Mouse (Mus musculus): ENCODE results near the gene Ralbp1. TPM values are rescaled to one million over a fixed set of nuclear protein-coding genes. Genes with fewer than 3 reads are reported as not detected.

Ralbp1 gene
- polyA plus RNA-seq, 1 experiment from 2014 or later = 43.9 TPM

DNA sequence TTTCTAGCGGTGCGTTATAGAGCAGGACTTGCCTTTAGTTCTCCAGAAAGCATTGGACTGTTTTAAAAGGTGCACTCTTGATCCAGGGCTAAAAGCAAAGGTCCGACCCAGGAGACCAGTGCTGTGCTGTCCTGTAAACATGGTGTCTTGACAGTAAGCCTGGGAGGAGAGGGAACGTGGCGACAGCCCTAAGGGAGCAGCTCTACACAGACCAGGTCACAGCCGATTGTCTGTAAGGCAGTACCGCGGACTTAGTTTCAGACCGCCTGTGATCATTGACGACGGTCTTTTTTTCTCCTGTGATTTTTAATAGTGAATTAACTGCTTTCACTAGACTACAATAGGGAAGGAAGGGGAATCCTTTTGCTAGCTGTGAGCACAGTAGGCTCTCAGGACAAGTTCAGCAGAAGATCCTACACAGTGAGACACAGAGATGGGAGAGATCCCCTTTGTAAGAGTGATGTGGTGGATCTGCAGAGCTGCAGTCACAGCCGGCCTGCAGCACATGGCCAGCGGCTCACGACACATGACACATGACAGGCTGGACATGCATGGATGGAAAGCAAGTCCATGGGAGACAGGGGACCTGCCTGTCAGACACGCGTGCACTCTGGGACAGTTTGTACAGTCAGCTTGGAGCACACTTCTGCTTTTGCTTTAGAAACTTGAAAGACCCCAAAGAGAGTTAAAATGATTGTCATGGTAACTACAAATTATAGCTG is 58.3 kb downstream of the Ralbp1 start:
- Histone ChIP-seq H3K4me2 (no peak overlapping the region), H3K4me1 (0 out of 2 replicates have a peak, but pooled peaks cover 3% of the 10 kb centered on the region), H3K9ac (no peak overlapping the region), H3K9me3 (no peaks in the 10 kb centered on the region), H3K36me3 (peaks cover 85% of the 10 kb centered on the region), H3K27ac (replicated peaks) (no peak overlapping the region), H3K27me3 (replicated peaks) (no peaks in the 10 kb centered on the region), H3K4me3 (no peak overlapping the region)
- WGBS = 81% methylated on average over 16 of the region's 16 CpGs
- no peak for ATAC-seq (ENCODE audit: extremely low read depth, insufficient number of reproducible peaks, low FRiP score, low TSS enrichment)

GRCm38 (mm10) chr17:65826257-65826656 is 59.3 kb downstream of the Ralbp1 start:
- no peaks in the 10 kb centered on the region for H3K27me3 ChIP-seq (replicated peaks)
- H3K36me3 ChIP-seq = peaks cover 85% of the 10 kb centered on the region
- no peak overlapping the region for H3K9ac ChIP-seq
- H3K4me2 ChIP-seq = no peak overlapping the region
- WGBS = 66% methylated on average over 9 of the region's 9 CpGs
- 0 out of 2 replicates have a peak, but pooled peaks cover 2% of the 10 kb centered on the region for H3K4me1 ChIP-seq
- ATAC-seq (ENCODE audit: extremely low read depth, insufficient number of reproducible peaks, low FRiP score, low TSS enrichment) = no peak
- H3K27ac ChIP-seq (replicated peaks) = no peak overlapping the region
- no peaks in the 10 kb centered on the region for H3K9me3 ChIP-seq
- H3K4me3 ChIP-seq = no peak overlapping the region

- H3K9ac ChIP-seq = no peak overlapping the region
- peaks cover 17% of the 10 kb centered on the region for H3K4me1 ChIP-seq
- peaks cover 75% of the 10 kb centered on the region for H3K36me3 ChIP-seq
- ATAC-seq (ENCODE audit: extremely low read depth, insufficient number of reproducible peaks, low FRiP score, low TSS enrichment) = no peak
- H3K27ac ChIP-seq (replicated peaks) = no peak overlapping the region
- no peaks in the 10 kb centered on the region for H3K9me3 ChIP-seq
- WGBS = 79% methylated on average over 10 of the region's 10 CpGs
- no peak overlapping the region for H3K4me2 ChIP-seq
- H3K27me3 ChIP-seq (replicated peaks) = no peaks in the 10 kb centered on the region
- no peak overlapping the region for H3K4me3 ChIP-seq
These were observed 61.4 kb downstream of the Ralbp1 start for GRCm38 (mm10) chr17:65824246-65824645.

GRCm38 (mm10) chr17:65822423-65822822 is 63.2 kb downstream of the Ralbp1 start:
- Histone ChIP-seq H3K4me3 (no peak overlapping the region), H3K9me3 (no peaks in the 10 kb centered on the region), H3K9ac (no peak overlapping the region), H3K27me3 (replicated peaks) (no peaks in the 10 kb centered on the region), H3K36me3 (peaks cover 71% of the 10 kb centered on the region), H3K4me2 (no peak overlapping the region), H3K27ac (replicated peaks) (no peak overlapping the region), H3K4me1 (peaks cover 23% of the 10 kb centered on the region)
- 89% methylated on average over 5 of the region's 5 CpGs for WGBS
- no peak for ATAC-seq (ENCODE audit: extremely low read depth, insufficient number of reproducible peaks, low FRiP score, low TSS enrichment)

DNA sequence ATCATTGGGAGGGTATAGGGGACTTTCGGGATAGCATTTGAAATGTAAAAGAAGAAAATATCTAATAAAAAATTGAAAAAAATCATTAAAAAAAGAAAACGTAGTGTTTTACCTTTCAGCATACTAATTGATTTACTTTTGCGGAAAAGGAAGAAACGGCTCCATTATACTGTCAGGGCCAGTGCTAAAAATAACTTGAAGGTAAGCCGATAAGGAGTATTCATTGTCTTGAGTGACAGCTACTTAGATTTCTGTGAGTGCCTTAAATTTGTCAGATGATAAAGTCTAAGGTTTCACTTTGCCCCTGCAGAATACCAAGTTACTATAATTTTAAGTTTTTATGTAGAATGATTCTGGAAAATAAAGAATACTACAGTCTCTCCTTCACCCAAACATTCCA is 65.4 kb downstream of the Ralbp1 start:
- Histone ChIP-seq H3K4me3 (no peak overlapping the region), H3K9me3 (no peaks in the 10 kb centered on the region), H3K9ac (no peak overlapping the region), H3K4me2 (no peak overlapping the region), H3K4me1 (peaks cover 23% of the 10 kb centered on the region), H3K36me3 (peaks cover 80% of the 10 kb centered on the region), H3K27ac (replicated peaks) (no peak overlapping the region), H3K27me3 (replicated peaks) (no peaks in the 10 kb centered on the region)
- 51% methylated on average over 5 of the region's 5 CpGs for WGBS
- no peak for ATAC-seq (ENCODE audit: extremely low read depth, insufficient number of reproducible peaks, low FRiP score, low TSS enrichment)

- Histone ChIP-seq H3K4me2 (no peak overlapping the region), H3K4me1 (peaks cover under 1% of the 10 kb centered on the region), H3K9ac (no peak overlapping the region), H3K27ac (replicated peaks) (no peak overlapping the region), H3K9me3 (no peaks in the 10 kb centered on the region), H3K36me3 (peaks cover 88% of the 10 kb centered on the region), H3K27me3 (replicated peaks) (no peaks in the 10 kb centered on the region), H3K4me3 (no peak overlapping the region)
- WGBS = 90% methylated on average over 8 of the region's 8 CpGs
- ATAC-seq (ENCODE audit: extremely low read depth, insufficient number of reproducible peaks, low FRiP score, low TSS enrichment) = no peak
These were observed 71.8 kb downstream of the Ralbp1 start for GRCm38 (mm10) chr17:65813763-65814162.

GRCm38 (mm10) chr17:65811032-65811431 is 74.6 kb downstream of the Ralbp1 start:
- no peaks in the 10 kb centered on the region for H3K4me1 ChIP-seq
- peaks cover 76% of the 10 kb centered on the region for H3K36me3 ChIP-seq
- no peaks in the 10 kb centered on the region for H3K9me3 ChIP-seq
- no peak for ATAC-seq (ENCODE audit: extremely low read depth, insufficient number of reproducible peaks, low FRiP score, low TSS enrichment)
- H3K9ac ChIP-seq = no peak overlapping the region
- no peak overlapping the region for H3K4me3 ChIP-seq
- 89% methylated on average over 5 of the region's 5 CpGs for WGBS
- H3K27me3 ChIP-seq (replicated peaks) = no peaks in the 10 kb centered on the region
- H3K27ac ChIP-seq (replicated peaks) = no peak overlapping the region
- no peak overlapping the region for H3K4me2 ChIP-seq

DNA sequence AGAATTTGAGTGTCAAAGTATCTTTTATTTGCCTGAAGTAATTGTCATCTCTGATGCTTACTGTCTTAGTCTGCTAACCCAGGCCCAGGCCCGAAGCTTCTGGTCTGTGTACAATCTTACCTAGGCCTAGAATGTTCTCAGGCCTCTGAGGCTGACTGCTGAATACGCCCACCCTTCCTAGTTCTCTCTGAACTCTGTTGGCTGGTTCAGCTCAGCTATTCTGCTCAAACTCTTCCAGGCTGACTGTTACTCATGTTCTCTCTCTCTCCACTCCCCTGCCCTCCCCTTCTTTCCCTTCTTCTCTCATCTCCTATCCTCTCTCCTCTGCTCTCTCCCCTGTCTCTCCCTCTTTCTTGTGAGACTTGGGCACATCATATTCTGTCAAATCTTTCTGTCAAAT is 79.2 kb downstream of the Ralbp1 start:
- H3K4me2 ChIP-seq = no peak overlapping the region
- peaks cover 11% of the 10 kb centered on the region for H3K4me1 ChIP-seq
- no peaks in the 10 kb centered on the region for H3K9me3 ChIP-seq
- WGBS = 77% methylated on average over 2 of the region's 2 CpGs
- ATAC-seq (ENCODE audit: extremely low read depth, insufficient number of reproducible peaks, low FRiP score, low TSS enrichment) = no peak
- peaks cover 47% of the 10 kb centered on the region for H3K36me3 ChIP-seq
- H3K27me3 ChIP-seq (replicated peaks) = no peaks in the 10 kb centered on the region
- no peak overlapping the region for H3K9ac ChIP-seq
- H3K27ac ChIP-seq (replicated peaks) = no peak overlapping the region
- H3K4me3 ChIP-seq = no peak overlapping the region

DNA sequence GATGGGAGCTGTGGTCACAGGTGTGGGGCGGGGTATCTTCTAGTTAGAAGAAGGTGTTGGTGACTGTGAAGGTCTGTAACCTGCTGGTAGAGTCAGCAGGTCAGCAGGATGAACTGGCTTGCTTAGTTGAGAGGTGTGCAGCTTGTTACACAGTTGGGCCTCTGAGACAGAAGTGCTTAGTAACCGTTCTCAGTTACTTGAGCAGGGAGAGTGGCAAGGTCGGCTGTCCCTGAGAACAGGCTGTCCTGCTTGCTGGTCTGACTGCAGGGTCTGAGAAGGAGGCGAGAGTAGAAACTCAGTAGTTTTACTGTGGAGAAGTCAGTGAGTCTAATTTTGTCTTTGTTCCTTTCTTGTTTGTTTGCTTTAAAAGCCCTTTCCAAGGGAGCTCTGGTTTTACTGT is 79.6 kb downstream of the Ralbp1 start:
- H3K27me3 ChIP-seq (replicated peaks) = no peaks in the 10 kb centered on the region
- 0 out of 2 replicates have a peak overlapping the region, but pooled peaks have one; percentile 9 for H3K27ac ChIP-seq (replicated peaks)
- H3K36me3 ChIP-seq = peaks cover 43% of the 10 kb centered on the region
- H3K4me3 ChIP-seq = no peak overlapping the region
- H3K9me3 ChIP-seq = no peaks in the 10 kb centered on the region
- 70% methylated on average over 4 of the region's 4 CpGs for WGBS
- H3K4me1 ChIP-seq = peaks cover 11% of the 10 kb centered on the region
- H3K9ac ChIP-seq = no peak overlapping the region
- H3K4me2 ChIP-seq = no peak overlapping the region
- ATAC-seq (ENCODE audit: extremely low read depth, insufficient number of reproducible peaks, low FRiP score, low TSS enrichment) = no peak

DNA sequence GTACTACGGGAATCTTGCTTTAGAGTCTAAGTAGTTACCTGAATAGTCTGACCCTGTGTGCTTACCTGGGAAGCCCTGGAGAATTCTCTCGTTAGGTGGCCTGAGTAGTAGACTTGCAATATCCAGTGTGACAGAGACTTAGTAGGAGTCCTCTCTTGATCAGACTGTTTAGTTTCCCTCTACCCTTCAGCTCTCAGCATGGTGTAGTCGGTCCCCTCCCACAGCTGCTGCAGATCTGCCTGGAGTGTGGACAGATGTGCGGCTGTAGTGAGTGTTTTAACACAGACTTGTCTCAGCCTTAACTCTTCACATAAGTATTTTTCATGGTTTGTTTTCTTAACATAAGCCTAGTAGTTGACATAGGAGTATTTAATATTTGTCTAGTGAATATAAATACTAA is 83.6 kb downstream of the Ralbp1 start:
- peaks cover 33% of the 10 kb centered on the region for H3K4me1 ChIP-seq
- H3K4me3 ChIP-seq = no peak overlapping the region
- WGBS = 67% methylated on average over 4 of the region's 4 CpGs
- H3K27me3 ChIP-seq (replicated peaks) = no peaks in the 10 kb centered on the region
- no peak overlapping the region for H3K9ac ChIP-seq
- no peaks in the 10 kb centered on the region for H3K9me3 ChIP-seq
- H3K4me2 ChIP-seq = no peak overlapping the region
- no peak overlapping the region for H3K27ac ChIP-seq (replicated peaks)
- H3K36me3 ChIP-seq = peaks cover 19% of the 10 kb centered on the region
- ATAC-seq (ENCODE audit: extremely low read depth, insufficient number of reproducible peaks, low FRiP score, low TSS enrichment) = no peak

- no peaks in the 10 kb centered on the region for H3K27me3 ChIP-seq (replicated peaks)
- no peaks in the 10 kb centered on the region for H3K9me3 ChIP-seq
- H3K36me3 ChIP-seq = peaks cover 17% of the 10 kb centered on the region
- WGBS = 92% methylated on average over 6 of the region's 6 CpGs
- H3K27ac ChIP-seq (replicated peaks) = no peak overlapping the region
- no peak overlapping the region for H3K4me2 ChIP-seq
- H3K4me3 ChIP-seq = no peak overlapping the region
- no peak for ATAC-seq (ENCODE audit: extremely low read depth, insufficient number of reproducible peaks, low FRiP score, low TSS enrichment)
- peaks cover 38% of the 10 kb centered on the region for H3K4me1 ChIP-seq
- H3K9ac ChIP-seq = no peak overlapping the region
These were observed 85.1 kb downstream of the Ralbp1 start for GRCm38 (mm10) chr17:65800451-65800850.

DNA sequence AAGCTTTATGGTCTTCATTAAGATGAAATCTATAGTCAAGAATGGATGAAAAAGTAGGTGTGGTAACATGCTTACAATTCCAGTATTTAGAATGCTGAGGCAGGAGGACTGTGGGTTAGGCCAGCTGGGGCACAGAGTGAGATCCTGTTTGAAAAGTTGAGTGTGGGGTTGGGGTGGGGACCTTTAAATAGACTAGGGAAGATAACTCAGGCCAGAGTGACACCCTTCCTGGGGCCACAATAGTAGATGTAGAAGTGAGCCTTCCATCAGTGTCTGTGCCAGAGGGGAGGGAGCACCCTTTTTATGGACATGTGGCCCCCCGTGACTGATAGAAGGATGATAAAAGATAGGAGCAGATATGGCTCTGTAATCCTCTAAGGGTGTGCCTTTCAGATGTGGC is 86.2 kb downstream of the Ralbp1 start:
- peaks cover 38% of the 10 kb centered on the region for H3K4me1 ChIP-seq
- peaks cover 20% of the 10 kb centered on the region for H3K36me3 ChIP-seq
- H3K4me3 ChIP-seq = no peak overlapping the region
- H3K9ac ChIP-seq = no peak overlapping the region
- no peaks in the 10 kb centered on the region for H3K9me3 ChIP-seq
- no peak overlapping the region; the same call in 1 of the 2 replicates for H3K4me2 ChIP-seq
- H3K27ac ChIP-seq (replicated peaks) = no peak overlapping the region
- H3K27me3 ChIP-seq (replicated peaks) = no peaks in the 10 kb centered on the region
- ATAC-seq (ENCODE audit: extremely low read depth, insufficient number of reproducible peaks, low FRiP score, low TSS enrichment) = no peak
- 53% methylated on average over 1 of the region's 1 CpGs for WGBS

Data from heart, embryonic 13.5 days (tissue).